Mouse (Mus musculus): ENCODE measurements around the gene Apbb1ip. TPM values are rescaled to one million over a fixed set of nuclear protein-coding genes. Genes with fewer than 3 reads are reported as not detected.

The Apbb1ip gene
- polyA plus RNA-seq, 1 experiment = 45.2 TPM

DNA sequence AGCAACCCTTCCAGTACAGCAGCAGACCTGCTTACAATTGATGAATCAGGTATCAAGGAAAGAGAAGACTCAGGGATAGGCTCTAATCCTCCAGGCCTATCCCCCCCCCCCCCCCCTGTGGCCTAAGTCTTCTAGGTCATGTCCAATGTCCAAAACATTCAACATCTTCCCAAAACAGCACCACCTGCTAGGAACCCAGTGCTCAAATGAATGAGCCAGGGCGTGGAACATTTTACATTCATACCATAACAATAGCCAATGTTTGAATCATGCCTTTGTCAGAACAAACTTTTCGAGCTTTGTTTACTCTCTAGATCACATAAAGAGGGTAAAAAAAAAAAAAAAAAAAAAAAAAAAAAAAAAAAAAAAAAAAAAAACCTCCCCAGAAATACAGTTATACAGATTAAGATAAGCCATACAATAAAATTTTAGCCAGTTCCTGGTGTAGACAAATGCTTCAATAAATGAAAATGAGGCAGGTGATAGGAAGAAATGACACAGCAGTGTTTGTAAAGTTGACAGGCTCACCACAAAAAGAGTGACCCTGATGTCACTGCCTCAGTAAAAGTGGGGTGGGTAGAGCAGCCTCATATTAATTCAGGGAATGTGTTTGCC, 20.3 kb upstream of the Apbb1ip start:
- Histone ChIP-seq H3K36me3 (ENCODE audit: control insufficient read depth, insufficient read depth, low read length) (no peaks in the 10 kb centered on the region), H3K27me3 (ENCODE audit: control insufficient read depth, insufficient read depth, low read length) (no peaks in the 10 kb centered on the region), H3K4me1 (replicated peaks; ENCODE audit: control insufficient read depth, insufficient read depth, low read length) (no peaks in the 10 kb centered on the region), H3K4me3 (ENCODE audit: control insufficient read depth, insufficient read depth, low read length) (no peak overlapping the region), H3K27ac (ENCODE audit: control insufficient read depth, insufficient read depth, low read length) (no peak overlapping the region)
- WGBS = 92% methylated on average over 2 of the region's 2 CpGs
- TF ChIP-seq POLR2A (IDR thresholded peaks at IDR 0.05; ENCODE audit: control insufficient read depth, extremely low read depth, insufficient read depth, low read length, poor library complexity) = no peak
- no peak for TF ChIP-seq CTCF (IDR thresholded peaks at IDR 0.05; ENCODE audit: borderline replicate concordance, control insufficient read depth, extremely low read depth, insufficient read depth, low read length, poor library complexity)
- no peak for DNase-seq

DNA sequence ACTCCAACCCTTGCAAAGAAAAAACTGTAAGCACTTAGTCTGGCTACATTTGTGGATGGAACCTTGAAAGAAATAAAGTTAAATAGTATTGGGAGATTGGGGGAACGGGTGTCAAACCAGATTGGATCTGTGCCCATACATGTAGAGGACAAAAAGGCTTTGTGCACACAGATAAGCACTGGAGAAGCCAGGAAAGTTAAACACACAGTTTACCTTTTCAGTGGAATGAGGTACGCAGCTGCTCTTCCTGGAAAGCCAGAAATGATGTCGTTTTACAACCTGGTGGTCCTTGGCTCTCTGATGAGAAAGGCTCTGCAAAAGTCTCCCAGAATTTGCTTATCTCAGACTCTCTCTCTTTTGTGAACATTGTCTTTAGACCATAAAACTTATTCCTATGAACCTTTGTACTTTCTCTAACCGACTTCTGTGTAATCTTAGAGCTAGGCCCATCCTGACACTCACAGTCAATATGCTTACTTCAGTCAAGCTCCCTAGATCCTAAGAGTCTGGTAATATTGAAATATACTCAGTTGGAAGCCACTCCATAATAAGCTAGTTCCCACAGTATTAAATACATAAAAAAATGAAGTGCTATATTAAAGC, 19.6 kb upstream of the Apbb1ip start:
- H3K4me1 ChIP-seq (replicated peaks; ENCODE audit: control insufficient read depth, insufficient read depth, low read length) = no peaks in the 10 kb centered on the region
- H3K27me3 ChIP-seq (ENCODE audit: control insufficient read depth, insufficient read depth, low read length) = no peaks in the 10 kb centered on the region
- no peak overlapping the region for H3K27ac ChIP-seq (ENCODE audit: control insufficient read depth, insufficient read depth, low read length)
- WGBS = 88% methylated on average over 4 of the region's 4 CpGs
- no peak for DNase-seq
- TF ChIP-seq CTCF (IDR thresholded peaks at IDR 0.05; ENCODE audit: borderline replicate concordance, control insufficient read depth, extremely low read depth, insufficient read depth, low read length, poor library complexity) = no peak
- TF ChIP-seq POLR2A (IDR thresholded peaks at IDR 0.05; ENCODE audit: control insufficient read depth, extremely low read depth, insufficient read depth, low read length, poor library complexity) = no peak
- no peaks in the 10 kb centered on the region for H3K36me3 ChIP-seq (ENCODE audit: control insufficient read depth, insufficient read depth, low read length)
- H3K4me3 ChIP-seq (ENCODE audit: control insufficient read depth, insufficient read depth, low read length) = no peak overlapping the region

DNA sequence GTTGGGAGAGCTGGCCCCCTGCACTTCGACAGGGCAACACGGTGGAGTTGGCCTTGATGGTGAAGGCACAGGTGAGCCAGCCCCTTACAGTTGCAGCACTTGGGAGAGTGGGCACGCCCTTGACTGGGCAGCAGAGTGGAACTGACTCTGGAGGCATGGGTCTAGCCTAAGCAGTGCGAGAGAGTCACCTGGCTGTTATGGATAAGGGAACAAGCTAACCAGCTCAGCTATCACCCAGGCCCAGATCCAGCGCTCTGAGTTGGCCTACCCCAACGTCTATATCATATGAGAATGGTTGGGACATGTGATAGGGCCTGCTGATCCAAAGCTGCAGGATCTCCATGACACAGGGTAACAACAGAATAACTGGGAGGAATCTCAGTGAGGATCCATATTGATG, 18.3 kb upstream of the Apbb1ip start:
- WGBS = 96% methylated on average over 6 of the region's 6 CpGs

DNA sequence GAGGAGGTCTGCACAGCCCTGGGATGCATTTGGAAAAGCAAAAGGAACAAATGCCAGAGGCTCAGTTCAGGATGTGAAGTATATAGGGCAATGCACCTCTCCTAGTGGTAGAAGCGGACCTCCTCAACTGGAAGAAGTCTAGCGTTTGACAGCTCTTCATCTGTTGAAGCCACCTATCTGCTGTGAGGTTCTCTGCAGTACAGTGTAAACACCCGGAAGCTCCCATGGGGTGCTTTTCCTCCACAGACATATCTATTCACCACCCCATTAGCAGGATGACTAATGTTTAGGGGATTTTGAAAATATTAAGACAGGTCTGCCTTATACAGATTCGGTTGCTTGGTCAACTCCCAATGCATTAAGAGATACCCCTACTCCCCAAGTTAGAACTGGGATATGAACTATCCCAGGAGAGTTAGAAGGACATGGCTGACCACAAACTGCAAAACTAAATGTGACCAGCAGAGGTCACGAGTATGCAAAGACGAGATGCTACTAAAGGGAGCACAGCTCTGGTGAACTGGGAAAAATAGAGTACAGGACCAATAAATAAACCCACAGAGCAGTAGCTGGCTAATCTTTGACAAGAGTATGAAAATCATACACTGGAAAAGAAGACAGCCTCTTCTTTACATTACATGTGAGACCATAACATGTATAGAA, 15.5 kb upstream of the Apbb1ip start:
- Histone ChIP-seq H3K4me3 (ENCODE audit: control insufficient read depth, insufficient read depth, low read length) (no peak overlapping the region), H3K36me3 (ENCODE audit: control insufficient read depth, insufficient read depth, low read length) (no peaks in the 10 kb centered on the region), H3K4me1 (replicated peaks; ENCODE audit: control insufficient read depth, insufficient read depth, low read length) (peaks cover 3% of the 10 kb centered on the region), H3K27ac (ENCODE audit: control insufficient read depth, insufficient read depth, low read length) (no peak overlapping the region), H3K27me3 (ENCODE audit: control insufficient read depth, insufficient read depth, low read length) (no peaks in the 10 kb centered on the region)
- TF ChIP-seq CTCF (IDR thresholded peaks at IDR 0.05; ENCODE audit: borderline replicate concordance, control insufficient read depth, extremely low read depth, insufficient read depth, low read length, poor library complexity) (no peak), POLR2A (IDR thresholded peaks at IDR 0.05; ENCODE audit: control insufficient read depth, extremely low read depth, insufficient read depth, low read length, poor library complexity) (no peak)
- peak; percentile 81 for DNase-seq
- 46% methylated on average over 6 of the region's 6 CpGs for WGBS

More for the DNA sequence above, 18.3 kb upstream of the Apbb1ip start:
- no peaks in the 10 kb centered on the region for H3K27me3 ChIP-seq (ENCODE audit: control insufficient read depth, insufficient read depth, low read length)
- no peak overlapping the region for H3K27ac ChIP-seq (ENCODE audit: control insufficient read depth, insufficient read depth, low read length)
- DNase-seq = no peak
- H3K4me1 ChIP-seq (replicated peaks; ENCODE audit: control insufficient read depth, insufficient read depth, low read length) = no peaks in the 10 kb centered on the region
- no peaks in the 10 kb centered on the region for H3K36me3 ChIP-seq (ENCODE audit: control insufficient read depth, insufficient read depth, low read length)
- no peak overlapping the region for H3K4me3 ChIP-seq (ENCODE audit: control insufficient read depth, insufficient read depth, low read length)
- TF ChIP-seq CTCF (IDR thresholded peaks at IDR 0.05; ENCODE audit: borderline replicate concordance, control insufficient read depth, extremely low read depth, insufficient read depth, low read length, poor library complexity) (no peak), POLR2A (IDR thresholded peaks at IDR 0.05; ENCODE audit: control insufficient read depth, extremely low read depth, insufficient read depth, low read length, poor library complexity) (no peak)

DNA sequence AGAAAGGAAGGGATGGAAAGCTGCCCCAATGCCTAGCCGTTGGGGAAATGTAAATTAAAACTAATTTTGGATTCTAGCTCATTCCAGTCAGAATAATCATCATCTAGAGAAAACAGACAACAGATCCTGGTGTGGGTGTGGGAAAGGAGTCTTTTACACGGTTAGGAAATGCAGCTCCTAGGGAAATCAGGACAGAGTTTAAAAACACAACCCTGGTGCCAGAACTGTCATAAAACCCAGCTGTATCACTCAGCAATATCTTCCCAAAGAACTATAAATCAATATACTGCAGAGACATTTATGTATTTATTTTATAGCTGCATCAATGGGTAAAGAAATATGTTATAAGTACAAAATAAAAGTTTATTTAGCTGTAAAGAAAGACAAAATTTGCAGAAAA, 13.4 kb upstream of the Apbb1ip start:
- Histone ChIP-seq H3K36me3 (ENCODE audit: control insufficient read depth, insufficient read depth, low read length) (no peaks in the 10 kb centered on the region), H3K27me3 (ENCODE audit: control insufficient read depth, insufficient read depth, low read length) (no peaks in the 10 kb centered on the region), H3K27ac (ENCODE audit: control insufficient read depth, insufficient read depth, low read length) (no peak overlapping the region), H3K4me3 (ENCODE audit: control insufficient read depth, insufficient read depth, low read length) (no peak overlapping the region), H3K4me1 (replicated peaks; ENCODE audit: control insufficient read depth, insufficient read depth, low read length) (peaks cover 3% of the 10 kb centered on the region)
- no peak for DNase-seq
- TF ChIP-seq CTCF (IDR thresholded peaks at IDR 0.05; ENCODE audit: borderline replicate concordance, control insufficient read depth, extremely low read depth, insufficient read depth, low read length, poor library complexity) (no peak), POLR2A (IDR thresholded peaks at IDR 0.05; ENCODE audit: control insufficient read depth, extremely low read depth, insufficient read depth, low read length, poor library complexity) (no peak)
- 77% methylated on average over 2 of the region's 2 CpGs for WGBS

DNA sequence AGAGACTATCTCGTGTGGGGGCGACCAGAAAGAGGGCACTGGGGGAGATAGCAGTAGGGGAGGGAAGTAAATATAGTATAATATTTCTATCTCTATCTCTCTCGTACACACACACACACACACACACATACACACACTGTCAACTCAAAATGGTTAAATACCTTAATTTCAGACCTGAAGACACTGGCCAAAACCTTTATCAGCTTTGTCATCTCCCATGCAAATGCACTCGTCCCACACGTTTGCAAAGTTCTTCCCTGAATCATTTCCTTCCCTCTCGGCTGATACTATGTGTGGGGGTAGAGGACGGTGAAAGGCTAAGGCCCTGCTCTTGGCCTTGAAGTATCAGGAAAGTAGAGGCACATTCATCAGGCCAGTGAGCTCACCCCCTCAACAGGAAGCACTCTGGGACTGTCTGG, 12.8 kb upstream of the Apbb1ip start:
- Histone ChIP-seq H3K27ac (ENCODE audit: control insufficient read depth, insufficient read depth, low read length) (no peak overlapping the region), H3K36me3 (ENCODE audit: control insufficient read depth, insufficient read depth, low read length) (no peaks in the 10 kb centered on the region), H3K27me3 (ENCODE audit: control insufficient read depth, insufficient read depth, low read length) (no peaks in the 10 kb centered on the region), H3K4me1 (replicated peaks; ENCODE audit: control insufficient read depth, insufficient read depth, low read length) (peaks cover 3% of the 10 kb centered on the region), H3K4me3 (ENCODE audit: control insufficient read depth, insufficient read depth, low read length) (no peak overlapping the region)
- WGBS = 41% methylated on average over 7 of the region's 7 CpGs
- no peak for DNase-seq
- no peak for TF ChIP-seq CTCF (IDR thresholded peaks at IDR 0.05; ENCODE audit: borderline replicate concordance, control insufficient read depth, extremely low read depth, insufficient read depth, low read length, poor library complexity)
- no peak for TF ChIP-seq POLR2A (IDR thresholded peaks at IDR 0.05; ENCODE audit: control insufficient read depth, extremely low read depth, insufficient read depth, low read length, poor library complexity)
